Mouse (Mus musculus): ENCODE results near the gene Spata4. TPM values are rescaled to one million over a fixed set of nuclear protein-coding genes. Genes with fewer than 3 reads are reported as not detected.
"Not testable (repeated sequence)": the region's sequence is repeated elsewhere in the genome, so short reads cannot be mapped to it uniquely, and the experiment has no call there.

The Spata4 gene
- polyA plus RNA-seq, 1 experiment from 2014 or later = not detected

DNA sequence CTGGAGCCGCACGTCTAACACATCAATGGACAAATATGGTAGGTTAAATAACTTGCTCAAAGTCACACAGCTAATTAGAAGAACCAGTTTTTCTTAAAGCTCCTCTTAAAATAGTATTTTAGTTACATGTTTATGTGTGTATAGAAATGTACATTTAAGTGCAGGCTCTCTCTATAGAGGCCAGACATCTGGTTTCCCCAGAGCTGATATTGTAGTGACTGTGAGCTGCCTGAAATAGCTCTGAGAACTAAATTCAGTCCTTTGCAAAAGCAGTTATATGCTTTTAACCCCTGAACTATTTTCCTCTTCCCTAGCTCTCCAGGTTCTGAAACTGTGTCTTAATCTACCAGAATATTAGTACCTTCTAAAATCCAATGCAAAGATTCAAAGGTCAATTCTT is 3.2 kb upstream of the Spata4 start:
- Histone ChIP-seq H3K4me1 (0 out of 2 replicates have a peak, but pooled peaks cover 7% of the 10 kb centered on the region), H3K27ac (no peak overlapping the region), H3K9ac (no peak overlapping the region), H3K4me2 (no peak overlapping the region), H3K27me3 (replicated peaks) (no peaks in the 10 kb centered on the region), H3K9me3 (no peaks in the 10 kb centered on the region), H3K4me3 (replicated peaks) (no peak overlapping the region), H3K36me3 (no peaks in the 10 kb centered on the region)
- no peak for ATAC-seq (ENCODE audit: insufficient read depth, low FRiP score, low read depth)
- 89% methylated on average over 2 of the region's 2 CpGs for WGBS

- no peaks in the 10 kb centered on the region for H3K27me3 ChIP-seq (replicated peaks)
- H3K9me3 ChIP-seq = no peaks in the 10 kb centered on the region
- no peak overlapping the region for H3K27ac ChIP-seq
- H3K4me2 ChIP-seq = no peak overlapping the region
- H3K9ac ChIP-seq = no peak overlapping the region
- no peaks in the 10 kb centered on the region for H3K36me3 ChIP-seq
- H3K4me1 ChIP-seq = 0 out of 2 replicates have a peak, but pooled peaks cover 7% of the 10 kb centered on the region
- 81% methylated on average over 4 of the region's 4 CpGs for WGBS
- no peak overlapping the region for H3K4me3 ChIP-seq (replicated peaks)
- no peak for ATAC-seq (ENCODE audit: insufficient read depth, low FRiP score, low read depth)
Observed at GRCm38 (mm10) chr8:54603440-54603839, 2.9 kb downstream of the Spata4 start.

DNA sequence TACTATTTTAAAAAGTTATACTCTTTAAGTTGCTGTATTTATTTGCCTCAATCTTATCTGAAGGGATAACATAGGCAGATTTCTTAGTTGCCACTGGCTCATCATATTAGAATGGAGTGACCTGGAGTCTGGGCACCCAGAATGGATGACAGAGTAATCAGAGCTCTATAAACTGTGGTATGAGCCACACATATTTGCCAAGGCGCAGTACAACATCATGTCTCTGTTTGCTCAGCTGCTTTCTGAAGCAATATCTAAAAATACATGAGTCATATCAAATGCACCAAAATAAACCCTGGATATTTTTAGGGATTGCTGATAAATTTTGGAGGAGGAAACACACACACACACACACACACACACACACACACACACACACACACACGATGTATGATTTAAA is 8.8 kb downstream of the Spata4 start:
- Histone ChIP-seq H3K27ac (no peak overlapping the region), H3K27me3 (replicated peaks) (no peaks in the 10 kb centered on the region), H3K9me3 (no peaks in the 10 kb centered on the region), H3K4me1 (no peaks in the 10 kb centered on the region), H3K9ac (no peak overlapping the region), H3K36me3 (no peaks in the 10 kb centered on the region), H3K4me2 (no peak overlapping the region), H3K4me3 (replicated peaks) (no peak overlapping the region)
- WGBS = 89% methylated on average over 2 of the region's 2 CpGs
- ATAC-seq (ENCODE audit: insufficient read depth, low FRiP score, low read depth) = no peak

- Histone ChIP-seq H3K4me1 (no peaks in the 10 kb centered on the region), H3K36me3 (no peaks in the 10 kb centered on the region), H3K4me3 (replicated peaks) (no peak overlapping the region), H3K9ac (no peak overlapping the region), H3K27ac (no peak overlapping the region), H3K9me3 (no peaks in the 10 kb centered on the region), H3K27me3 (replicated peaks) (no peaks in the 10 kb centered on the region), H3K4me2 (no peak overlapping the region)
- 68% methylated on average over 4 of the region's 4 CpGs for WGBS
- ATAC-seq (ENCODE audit: insufficient read depth, low FRiP score, low read depth) = no peak
Observed at GRCm38 (mm10) chr8:54610238-54610637, 9.7 kb downstream of the Spata4 start.

DNA sequence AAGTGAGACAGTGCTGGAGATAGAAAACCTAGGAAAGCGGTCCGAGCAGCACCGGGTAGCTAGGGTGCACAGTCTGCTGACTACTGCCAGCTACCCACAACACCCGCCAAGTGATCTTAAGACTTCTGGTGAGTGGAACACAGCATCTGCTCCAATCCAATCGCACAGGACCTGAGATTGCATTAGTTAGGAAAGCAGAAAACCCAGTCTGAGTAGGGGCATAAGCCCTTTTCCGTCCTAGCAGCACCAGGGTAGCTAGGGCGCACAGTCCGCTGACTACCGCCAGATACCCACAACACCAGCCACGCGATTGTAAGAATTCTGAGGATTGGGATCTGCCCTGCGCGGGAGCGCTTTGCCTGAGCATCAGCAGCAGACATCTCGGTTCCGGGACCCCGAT is 16.1 kb downstream of the Spata4 start:
- not testable (repeated sequence) for ATAC-seq (ENCODE audit: insufficient read depth, low FRiP score, low read depth); H3K9ac ChIP-seq; H3K27me3 ChIP-seq (replicated peaks); H3K4me3 ChIP-seq (replicated peaks); H3K27ac ChIP-seq; H3K4me1 ChIP-seq; H3K4me2 ChIP-seq; H3K9me3 ChIP-seq; H3K36me3 ChIP-seq
- WGBS = 83% methylated on average over 17 of the region's 17 CpGs

DNA sequence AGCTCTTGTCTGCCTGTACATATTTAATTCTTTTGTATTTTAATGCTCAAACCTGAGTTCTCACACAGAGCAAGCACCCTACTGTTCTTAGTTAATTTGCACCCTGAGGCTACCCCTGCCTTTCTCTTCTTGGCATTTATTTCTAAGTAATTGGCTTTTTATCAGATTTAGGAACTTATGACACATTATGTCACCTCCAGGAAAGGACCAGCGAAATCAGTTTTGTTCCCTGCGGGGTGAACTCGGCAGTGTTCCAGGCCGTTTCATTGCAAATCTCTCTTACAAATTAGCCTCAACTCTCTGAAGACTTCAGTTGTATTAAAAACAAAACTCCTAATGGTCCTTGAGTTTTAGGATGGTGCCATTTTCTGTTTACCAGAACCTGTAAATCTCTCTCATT is 38.1 kb downstream of the Spata4 start:
- Histone ChIP-seq H3K27ac (no peak overlapping the region), H3K27me3 (replicated peaks) (no peaks in the 10 kb centered on the region), H3K9me3 (no peaks in the 10 kb centered on the region), H3K9ac (no peak overlapping the region), H3K4me2 (no peak overlapping the region), H3K4me3 (replicated peaks) (no peak overlapping the region), H3K4me1 (no peaks in the 10 kb centered on the region), H3K36me3 (no peaks in the 10 kb centered on the region)
- no peak for ATAC-seq (ENCODE audit: insufficient read depth, low FRiP score, low read depth)
- 82% methylated on average over 4 of the region's 4 CpGs for WGBS

Other genes with a start within 250 kb of the Spata4 start
- 5.9 and 6.2 TPM in 2 replicates for gene Asb5, start 71.2 kb upstream of the Spata4 start, polyA plus RNA-seq (2015; fragmentation: Nextera tagmentation; extraction: Ambion mirVana)
- 101 and 121 TPM in 2 replicates for gene Spcs3, start 70.8 kb upstream of the Spata4 start, polyA plus RNA-seq (2015; fragmentation: Nextera tagmentation; extraction: Ambion mirVana)

Measured in stomach, embryonic 15.5 days (tissue).